Mouse (Mus musculus): ENCODE data around the gene Caskin2.
"Not testable (repeated sequence)": the region's sequence is repeated elsewhere in the genome, so short reads cannot be mapped to it uniquely, and the experiment has no call there.

Caskin2 gene

GRCm38 (mm10) chr11:115813507-115814296 lies at the start of gene Caskin2:
TSS of gene Caskin2 (minus strand) at chr11:115813639.
- peak; percentile 97 for DNase-seq (ENCODE audit: low read depth, low spot score)

GRCm38 (mm10) chr11:115859143-115859945 lies 45.9 kb upstream of the Caskin2 start:
- peak; percentile 92 for DNase-seq (ENCODE audit: low read depth, low spot score)

GRCm38 (mm10) chr11:115858354-115858753 lies 44.9 kb upstream of the Caskin2 start, which contains the start of gene Myo15b:
TSS of gene Myo15b (plus strand) at chr11:115858406.
- no peak for DNase-seq (ENCODE audit: low read depth, low spot score)

- no peak for DNase-seq (ENCODE audit: low read depth, low spot score)
Measured at GRCm38 (mm10) chr11:115857936-115858335, 44.5 kb upstream of the Caskin2 start.

GRCm38 (mm10) chr11:115857146-115857545 lies 43.7 kb upstream of the Caskin2 start:
- DNase-seq (ENCODE audit: low read depth, low spot score) = not testable (repeated sequence)

GRCm38 (mm10) chr11:115854674-115855073 lies 41.2 kb upstream of the Caskin2 start:
- DNase-seq (ENCODE audit: low read depth, low spot score) = no peak

- no peak for DNase-seq (ENCODE audit: low read depth, low spot score)
Measured at GRCm38 (mm10) chr11:115845819-115846218, 32.4 kb upstream of the Caskin2 start.

GRCm38 (mm10) chr11:115844240-115844639 lies 30.8 kb upstream of the Caskin2 start:
- DNase-seq (ENCODE audit: low read depth, low spot score) = no peak

GRCm38 (mm10) chr11:115843891-115844239 lies 30.4 kb upstream of the Caskin2 start:
- no peak for DNase-seq (ENCODE audit: low read depth, low spot score)

- no peak for DNase-seq (ENCODE audit: low read depth, low spot score)
Measured at GRCm38 (mm10) chr11:115843141-115843890, 29.9 kb upstream of the Caskin2 start.

GRCm38 (mm10) chr11:115841961-115842550 lies 28.6 kb upstream of the Caskin2 start:
- DNase-seq (ENCODE audit: low read depth, low spot score) = peak; percentile 54

- no peak for DNase-seq (ENCODE audit: low read depth, low spot score)
Measured at GRCm38 (mm10) chr11:115841044-115841443, 27.6 kb upstream of the Caskin2 start.

GRCm38 (mm10) chr11:115839732-115840131 lies 26.3 kb upstream of the Caskin2 start:
- DNase-seq (ENCODE audit: low read depth, low spot score) = no peak

GRCm38 (mm10) chr11:115838895-115839311 lies 25.5 kb upstream of the Caskin2 start:
- no peak for DNase-seq (ENCODE audit: low read depth, low spot score)

GRCm38 (mm10) chr11:115837606-115838345 lies 24.3 kb upstream of the Caskin2 start:
- DNase-seq (ENCODE audit: low read depth, low spot score) = no peak

GRCm38 (mm10) chr11:115836656-115837395 lies 23.4 kb upstream of the Caskin2 start:
- no peak for DNase-seq (ENCODE audit: low read depth, low spot score)

GRCm38 (mm10) chr11:115834033-115834432 lies 20.6 kb upstream of the Caskin2 start:
- no peak for DNase-seq (ENCODE audit: low read depth, low spot score)

GRCm38 (mm10) chr11:115833021-115833513 lies 19.6 kb upstream of the Caskin2 start:
- no peak for DNase-seq (ENCODE audit: low read depth, low spot score)

- peak; percentile 86 for DNase-seq (ENCODE audit: low read depth, low spot score)
Measured at GRCm38 (mm10) chr11:115832523-115832922, 19.1 kb upstream of the Caskin2 start.

- no peak for DNase-seq (ENCODE audit: low read depth, low spot score)
Measured at GRCm38 (mm10) chr11:115832064-115832463, 18.6 kb upstream of the Caskin2 start.

Data from mesoderm, embryonic 11.5 days (tissue).